Mouse (Mus musculus): ENCODE measurements around the gene Bzw1. TPM values are rescaled to one million over a fixed set of nuclear protein-coding genes. Genes with fewer than 3 reads are reported as not detected.
A peak's percentile ranks its signal among the peaks of the same experiment; 100 is the strongest.

Bzw1 gene
- 72.1 and 72.3 TPM in 2 replicates for polyA plus RNA-seq (2012; rRNA removed)

GRCm38 (mm10) chr1:58392652-58393283 lies at the start of gene Bzw1:
TSS of gene Bzw1 (plus strand) at chr1:58392898.
- under 1% methylated on average over 60 of the region's 61 CpGs for WGBS
- no peaks in the 10 kb centered on the region; the same call in 1 of the 2 replicates for H3K4me1 ChIP-seq (ENCODE audit: control insufficient read depth, insufficient read depth, low read length)
- peak within 1 kb of the TSS; percentile 94 for H3K4me3 ChIP-seq (replicated peaks; ENCODE audit: insufficient read depth, low read depth, low read length)
- H3K27me3 ChIP-seq (ENCODE audit: control insufficient read depth, insufficient read depth, low read length), result no peaks in the 10 kb centered on the region
- DNase-seq, result peak; percentile 93 to 94
- peak within 1 kb of the TSS; percentile 100 for H3K27ac ChIP-seq (ENCODE audit: insufficient read depth, low read length)
- TF ChIP-seq POLR2A (IDR thresholded peaks at IDR 0.05; ENCODE audit: borderline replicate concordance, insufficient read depth, low read length) (peak; percentile 66), CTCF (IDR thresholded peaks at IDR 0.05; ENCODE audit: borderline replicate concordance, insufficient read depth, low read depth, low read length) (no peak)

DNA sequence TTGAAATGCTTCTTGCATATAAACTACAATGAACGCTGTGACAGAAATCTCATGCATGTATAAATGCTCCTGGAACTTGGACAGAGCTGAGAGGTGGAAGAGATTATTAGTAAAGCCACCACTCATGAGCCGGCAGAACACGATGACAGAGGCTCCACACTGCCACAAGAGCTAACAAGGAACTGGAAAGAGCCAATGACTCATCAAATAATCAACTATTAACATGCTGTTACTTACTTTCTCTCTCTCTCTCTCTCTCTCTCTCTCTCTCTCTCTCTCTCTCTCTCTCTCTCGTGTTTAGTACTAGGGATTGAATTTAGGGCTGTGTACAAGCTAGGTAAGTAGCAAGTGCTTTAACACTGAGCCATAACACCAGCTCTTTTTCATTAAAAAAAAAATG lies 48.8 kb upstream of the Bzw1 start:
- Histone ChIP-seq H3K4me3 (replicated peaks; ENCODE audit: insufficient read depth, low read depth, low read length) (no peak overlapping the region), H3K4me1 (ENCODE audit: control insufficient read depth, insufficient read depth, low read length) (no peaks in the 10 kb centered on the region; the same call in 1 of the 2 replicates), H3K27ac (ENCODE audit: insufficient read depth, low read length) (no peak overlapping the region), H3K27me3 (ENCODE audit: control insufficient read depth, insufficient read depth, low read length) (no peaks in the 10 kb centered on the region)
- TF ChIP-seq POLR2A (IDR thresholded peaks at IDR 0.05; ENCODE audit: borderline replicate concordance, insufficient read depth, low read length) (no peak), CTCF (IDR thresholded peaks at IDR 0.05; ENCODE audit: borderline replicate concordance, insufficient read depth, low read depth, low read length) (no peak)
- DNase-seq, result no peak
- 87% methylated on average over 4 of the region's 4 CpGs for WGBS

GRCm38 (mm10) chr1:58344570-58344969 lies 48.1 kb upstream of the Bzw1 start:
- no peak for DNase-seq
- Histone ChIP-seq H3K4me3 (replicated peaks; ENCODE audit: insufficient read depth, low read depth, low read length) (no peak overlapping the region), H3K4me1 (ENCODE audit: control insufficient read depth, insufficient read depth, low read length) (no peaks in the 10 kb centered on the region; the same call in 1 of the 2 replicates), H3K27ac (ENCODE audit: insufficient read depth, low read length) (no peak overlapping the region), H3K27me3 (ENCODE audit: control insufficient read depth, insufficient read depth, low read length) (no peaks in the 10 kb centered on the region)
- 86% methylated on average over 5 of the region's 5 CpGs for WGBS
- TF ChIP-seq POLR2A (IDR thresholded peaks at IDR 0.05; ENCODE audit: borderline replicate concordance, insufficient read depth, low read length) (no peak), CTCF (IDR thresholded peaks at IDR 0.05; ENCODE audit: borderline replicate concordance, insufficient read depth, low read depth, low read length) (no peak)

- H3K27ac ChIP-seq (ENCODE audit: insufficient read depth, low read length), result no peak overlapping the region
- 93% methylated on average over 14 of the region's 14 CpGs for WGBS
- DNase-seq, result no peak
- H3K4me3 ChIP-seq (replicated peaks; ENCODE audit: insufficient read depth, low read depth, low read length), result no peak overlapping the region
- H3K4me1 ChIP-seq (ENCODE audit: control insufficient read depth, insufficient read depth, low read length), result no peaks in the 10 kb centered on the region; the same call in 1 of the 2 replicates
- H3K27me3 ChIP-seq (ENCODE audit: control insufficient read depth, insufficient read depth, low read length), result no peaks in the 10 kb centered on the region
- TF ChIP-seq POLR2A (IDR thresholded peaks at IDR 0.05; ENCODE audit: borderline replicate concordance, insufficient read depth, low read length), result no peak
- TF ChIP-seq CTCF (IDR thresholded peaks at IDR 0.05; ENCODE audit: borderline replicate concordance, insufficient read depth, low read depth, low read length), result no peak
Observed at GRCm38 (mm10) chr1:58346159-58346558, 46.5 kb upstream of the Bzw1 start.

- Histone ChIP-seq H3K27me3 (ENCODE audit: control insufficient read depth, insufficient read depth, low read length) (no peaks in the 10 kb centered on the region), H3K4me1 (ENCODE audit: control insufficient read depth, insufficient read depth, low read length) (no peaks in the 10 kb centered on the region), H3K27ac (ENCODE audit: insufficient read depth, low read length) (no peak overlapping the region), H3K4me3 (replicated peaks; ENCODE audit: insufficient read depth, low read depth, low read length) (no peak overlapping the region)
- no peak for TF ChIP-seq POLR2A (IDR thresholded peaks at IDR 0.05; ENCODE audit: borderline replicate concordance, insufficient read depth, low read length)
- WGBS, result 83% methylated on average over 6 of the region's 6 CpGs
- no peak for DNase-seq
Observed at GRCm38 (mm10) chr1:58348712-58349111, 44.0 kb upstream of the Bzw1 start.

DNA sequence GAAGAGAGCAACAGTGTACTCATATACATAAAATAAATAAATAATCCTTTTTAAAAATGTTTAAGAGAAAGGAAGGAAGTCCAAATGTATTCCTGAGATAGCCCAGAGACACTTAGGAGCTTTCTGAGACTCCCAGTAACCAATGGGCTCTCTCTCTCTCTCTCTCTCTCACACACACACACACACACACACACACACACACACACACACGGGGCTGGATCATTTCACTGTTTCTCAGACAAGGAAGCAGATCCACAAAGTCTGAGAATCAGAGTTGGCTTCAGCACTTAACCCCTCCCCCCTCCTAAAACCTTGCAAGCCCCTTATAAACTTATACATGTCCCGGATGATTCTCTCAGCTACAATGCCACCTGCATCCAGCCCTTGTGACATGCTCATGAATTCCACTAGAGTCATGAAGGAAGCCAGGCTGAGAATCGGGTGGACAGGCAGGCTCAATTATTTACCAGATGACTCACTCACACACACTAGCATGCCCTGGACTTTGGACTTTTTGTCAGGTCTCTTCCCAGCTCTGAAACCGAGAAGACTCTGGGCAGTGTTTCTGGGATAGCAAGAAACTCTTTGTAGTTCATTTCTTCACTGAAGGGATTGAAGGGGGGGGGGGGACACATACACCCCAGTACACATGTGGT lies 39.3 kb upstream of the Bzw1 start:
- no peak for TF ChIP-seq CTCF (IDR thresholded peaks at IDR 0.05; ENCODE audit: borderline replicate concordance, insufficient read depth, low read depth, low read length)
- TF ChIP-seq POLR2A (IDR thresholded peaks at IDR 0.05; ENCODE audit: borderline replicate concordance, insufficient read depth, low read length), result no peak
- Histone ChIP-seq H3K27ac (ENCODE audit: insufficient read depth, low read length) (no peak overlapping the region), H3K27me3 (ENCODE audit: control insufficient read depth, insufficient read depth, low read length) (no peaks in the 10 kb centered on the region), H3K4me1 (ENCODE audit: control insufficient read depth, insufficient read depth, low read length) (no peaks in the 10 kb centered on the region), H3K4me3 (replicated peaks; ENCODE audit: insufficient read depth, low read depth, low read length) (no peak overlapping the region)
- 70% methylated on average over 4 of the region's 4 CpGs for WGBS
- DNase-seq, result no peak

DNA sequence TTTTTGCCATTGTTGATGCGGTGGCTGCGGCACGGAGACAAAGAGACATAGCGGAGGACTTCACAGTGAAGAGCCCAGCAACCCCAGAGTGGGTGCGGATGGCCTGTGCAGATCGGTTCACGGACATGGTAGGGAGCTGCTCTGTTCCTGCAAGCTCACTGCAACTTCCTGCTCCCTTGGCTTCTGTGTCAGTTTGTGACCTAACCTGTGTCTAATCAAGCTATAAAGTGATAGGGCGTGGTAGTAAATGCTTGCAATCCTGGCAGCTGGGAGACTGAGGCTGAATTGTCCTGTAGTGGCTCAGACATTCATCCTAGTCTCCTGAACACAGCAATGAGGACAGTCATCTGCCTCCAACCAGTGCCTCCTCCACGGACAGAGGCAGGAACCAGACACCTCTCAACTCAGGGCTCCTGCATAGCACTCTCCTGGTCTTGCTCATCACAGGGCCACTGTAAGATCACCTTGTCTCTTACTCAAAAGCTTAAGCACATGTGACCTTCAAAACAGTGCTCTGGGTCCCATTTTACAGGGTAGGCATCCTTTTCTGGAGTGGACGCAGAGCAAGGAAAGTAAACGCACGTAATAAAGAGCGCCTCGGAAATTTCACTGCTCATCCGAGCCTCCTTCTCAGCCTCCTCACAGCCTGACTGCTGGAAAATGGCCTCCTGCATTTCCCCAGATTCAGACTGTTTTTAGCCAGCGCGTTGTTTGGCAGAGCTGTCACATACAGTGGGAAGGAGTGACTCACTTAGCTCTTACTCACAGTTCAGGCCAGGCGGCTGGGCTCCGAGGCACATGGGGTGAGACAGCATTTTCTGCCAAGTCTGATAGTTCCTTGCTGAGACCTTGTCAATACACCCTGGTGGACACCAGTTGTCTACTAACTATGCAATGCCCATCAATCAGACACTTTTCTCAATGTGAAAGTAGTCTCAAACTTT lies 33.5 kb upstream of the Bzw1 start:
- no peak overlapping the region for H3K27ac ChIP-seq (ENCODE audit: insufficient read depth, low read length)
- H3K4me3 ChIP-seq (replicated peaks; ENCODE audit: insufficient read depth, low read depth, low read length), result no peak overlapping the region
- H3K4me1 ChIP-seq (ENCODE audit: control insufficient read depth, insufficient read depth, low read length), result 0 out of 2 replicates have a peak, but pooled peaks cover 4% of the 10 kb centered on the region
- WGBS, result 63% methylated on average over 19 of the region's 19 CpGs
- TF ChIP-seq CTCF (IDR thresholded peaks at IDR 0.05; ENCODE audit: borderline replicate concordance, insufficient read depth, low read depth, low read length) (no peak), POLR2A (IDR thresholded peaks at IDR 0.05; ENCODE audit: borderline replicate concordance, insufficient read depth, low read length) (no peak)
- no peaks in the 10 kb centered on the region for H3K27me3 ChIP-seq (ENCODE audit: control insufficient read depth, insufficient read depth, low read length)
- peak; percentile 37 to 67 for DNase-seq

Measured in cerebellum, adult 2 months (tissue).